Mouse (Mus musculus): ENCODE measurements around the gene Atp6ap2. TPM values are rescaled to one million over a fixed set of nuclear protein-coding genes. Genes with fewer than 3 reads are reported as not detected.
"Not testable (repeated sequence)": the region's sequence is repeated elsewhere in the genome, so short reads cannot be mapped to it uniquely, and the experiment has no call there.

Gene Atp6ap2
- polyA plus RNA-seq, 1 experiment from 2014 or later, result 54.5 TPM

DNA sequence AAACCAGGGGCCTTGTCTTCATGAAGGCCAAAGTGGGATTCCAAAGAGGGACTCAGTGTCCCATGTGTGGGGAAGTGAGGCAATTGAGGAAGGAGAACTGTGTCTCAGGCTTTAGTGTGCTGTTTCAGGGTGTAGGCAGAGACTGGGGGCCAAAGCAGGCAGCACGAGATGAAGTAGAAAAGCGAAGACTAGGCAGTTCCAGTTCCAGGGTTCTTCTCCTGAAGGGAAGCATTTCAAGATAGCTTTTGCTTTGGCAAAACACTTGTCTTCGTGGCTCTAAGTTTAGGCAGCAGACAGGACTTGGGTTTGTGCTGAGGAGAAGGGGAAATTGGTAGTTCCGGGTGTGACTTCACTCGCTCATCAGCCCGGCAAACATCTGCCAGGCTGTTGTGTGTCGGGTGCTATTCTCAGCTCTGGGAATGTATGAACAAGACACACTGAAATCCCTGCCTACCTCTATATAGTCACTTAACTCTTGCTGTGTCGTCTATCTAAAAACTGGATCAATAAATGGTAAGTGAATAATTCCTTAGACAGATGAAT is 3.9 kb downstream of the Atp6ap2 start:
- Histone ChIP-seq H3K4me1 (ENCODE audit: control insufficient read depth, insufficient read depth, low read length) (no peaks in the 10 kb centered on the region), H3K36me3 (ENCODE audit: control insufficient read depth, insufficient read depth, low read length) (no peaks in the 10 kb centered on the region), H3K9ac (ENCODE audit: low read length) (no peak overlapping the region), H3K9me3 (ENCODE audit: control insufficient read depth, low read length) (no peaks in the 10 kb centered on the region), H3K27ac (replicated peaks; ENCODE audit: low read depth, low read length) (no peak overlapping the region), H3K4me2 (ENCODE audit: low read depth, severe bottlenecking) (no peak overlapping the region), H3K4me3 (ENCODE audit: low read depth, low read length) (no peak overlapping the region), H3K27me3 (ENCODE audit: control insufficient read depth, insufficient read depth, low read length) (no peaks in the 10 kb centered on the region)
- ATAC-seq (ENCODE audit: insufficient number of reproducible peaks, low FRiP score, low TSS enrichment, low read depth), result no peak
- no peak for DNase-seq (ENCODE audit: low spot score)
- WGBS, result 88% methylated on average over 8 of the region's 8 CpGs

GRCm38 (mm10) chrX:12592011-12592410 is 4.4 kb downstream of the Atp6ap2 start:
- H3K9ac ChIP-seq (ENCODE audit: low read length), result no peak overlapping the region
- no peak overlapping the region for H3K27ac ChIP-seq (replicated peaks; ENCODE audit: low read depth, low read length)
- no peaks in the 10 kb centered on the region for H3K4me1 ChIP-seq (ENCODE audit: control insufficient read depth, insufficient read depth, low read length)
- DNase-seq (ENCODE audit: low spot score), result no peak
- 87% methylated on average over 5 of the region's 5 CpGs for WGBS
- H3K9me3 ChIP-seq (ENCODE audit: control insufficient read depth, low read length), result no peaks in the 10 kb centered on the region
- H3K36me3 ChIP-seq (ENCODE audit: control insufficient read depth, insufficient read depth, low read length), result no peaks in the 10 kb centered on the region
- no peak overlapping the region for H3K4me2 ChIP-seq (ENCODE audit: low read depth, severe bottlenecking)
- no peaks in the 10 kb centered on the region for H3K27me3 ChIP-seq (ENCODE audit: control insufficient read depth, insufficient read depth, low read length)
- H3K4me3 ChIP-seq (ENCODE audit: low read depth, low read length), result no peak overlapping the region
- ATAC-seq (ENCODE audit: insufficient number of reproducible peaks, low FRiP score, low TSS enrichment, low read depth), result no peak

- H3K9ac ChIP-seq (ENCODE audit: low read length), result no peak overlapping the region
- no peak overlapping the region for H3K4me2 ChIP-seq (ENCODE audit: low read depth, severe bottlenecking)
- H3K27me3 ChIP-seq (ENCODE audit: control insufficient read depth, insufficient read depth, low read length), result no peaks in the 10 kb centered on the region
- H3K9me3 ChIP-seq (ENCODE audit: control insufficient read depth, low read length), result no peaks in the 10 kb centered on the region
- no peak for ATAC-seq (ENCODE audit: insufficient number of reproducible peaks, low FRiP score, low TSS enrichment, low read depth)
- no peak for DNase-seq (ENCODE audit: low spot score)
- H3K4me1 ChIP-seq (ENCODE audit: control insufficient read depth, insufficient read depth, low read length), result no peaks in the 10 kb centered on the region
- no peak overlapping the region for H3K4me3 ChIP-seq (ENCODE audit: low read depth, low read length)
- no peaks in the 10 kb centered on the region for H3K36me3 ChIP-seq (ENCODE audit: control insufficient read depth, insufficient read depth, low read length)
- H3K27ac ChIP-seq (replicated peaks; ENCODE audit: low read depth, low read length), result no peak overlapping the region
- WGBS, result 62% methylated on average over 5 of the region's 5 CpGs
Measured at GRCm38 (mm10) chrX:12593824-12594223, 6.2 kb downstream of the Atp6ap2 start.

DNA sequence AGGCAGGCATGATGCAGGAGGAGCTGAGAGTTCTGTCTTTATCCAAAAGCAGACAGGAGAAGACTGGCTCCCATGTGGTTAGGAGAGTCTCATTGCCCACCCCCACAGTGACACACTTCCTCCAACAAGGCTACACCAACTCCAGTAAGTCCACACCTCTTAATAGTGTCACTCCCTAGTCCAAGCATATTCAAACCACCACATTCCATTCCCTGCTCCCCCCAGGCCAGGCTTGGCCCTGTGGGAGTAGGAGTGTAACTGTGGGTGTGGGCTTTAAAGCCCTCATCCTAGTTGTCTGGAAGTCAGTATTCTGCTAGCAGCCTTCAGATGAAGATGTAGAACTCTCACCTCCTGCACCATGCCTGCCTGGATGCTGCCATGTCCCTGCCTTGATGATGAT is 22.9 kb downstream of the Atp6ap2 start:
- not testable (repeated sequence) for DNase-seq (ENCODE audit: low spot score); H3K27me3 ChIP-seq (ENCODE audit: control insufficient read depth, insufficient read depth, low read length); H3K9me3 ChIP-seq (ENCODE audit: control insufficient read depth, low read length); H3K9ac ChIP-seq (ENCODE audit: low read length); H3K4me3 ChIP-seq (ENCODE audit: low read depth, low read length); ATAC-seq (ENCODE audit: insufficient number of reproducible peaks, low FRiP score, low TSS enrichment, low read depth); H3K4me1 ChIP-seq (ENCODE audit: control insufficient read depth, insufficient read depth, low read length); H3K27ac ChIP-seq (replicated peaks; ENCODE audit: low read depth, low read length); H3K36me3 ChIP-seq (ENCODE audit: control insufficient read depth, insufficient read depth, low read length); H3K4me2 ChIP-seq (ENCODE audit: low read depth, severe bottlenecking)

DNA sequence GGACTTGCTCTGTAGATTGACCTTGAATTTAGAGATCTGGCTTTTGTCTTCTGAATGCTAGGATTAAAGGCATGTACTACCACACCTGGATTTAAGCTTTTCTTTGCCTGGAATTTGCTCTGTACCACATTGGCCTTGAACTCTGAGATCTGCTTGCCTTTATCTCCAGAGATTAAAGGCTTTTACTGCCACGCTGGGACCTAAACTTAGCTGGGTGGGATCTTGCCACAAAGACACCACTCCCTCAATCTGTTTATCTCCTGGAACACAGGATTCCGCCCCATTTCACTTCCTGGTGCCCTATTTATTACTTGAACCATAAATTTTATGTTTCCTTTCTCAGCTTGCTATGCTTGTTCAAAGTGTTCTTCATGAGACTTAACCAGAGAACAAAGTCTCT is 23.6 kb downstream of the Atp6ap2 start:
- H3K4me3 ChIP-seq (ENCODE audit: low read depth, low read length), result no peak overlapping the region
- 51% methylated on average over 2 of the region's 2 CpGs for WGBS
- no peaks in the 10 kb centered on the region for H3K27me3 ChIP-seq (ENCODE audit: control insufficient read depth, insufficient read depth, low read length)
- H3K4me1 ChIP-seq (ENCODE audit: control insufficient read depth, insufficient read depth, low read length), result no peaks in the 10 kb centered on the region
- H3K36me3 ChIP-seq (ENCODE audit: control insufficient read depth, insufficient read depth, low read length), result peaks cover 2% of the 10 kb centered on the region; the same call in 1 of the 2 replicates
- H3K4me2 ChIP-seq (ENCODE audit: low read depth, severe bottlenecking), result no peak overlapping the region
- H3K27ac ChIP-seq (replicated peaks; ENCODE audit: low read depth, low read length), result no peak overlapping the region
- DNase-seq (ENCODE audit: low spot score) (no peak), ATAC-seq (ENCODE audit: insufficient number of reproducible peaks, low FRiP score, low TSS enrichment, low read depth) (no peak)
- no peaks in the 10 kb centered on the region for H3K9me3 ChIP-seq (ENCODE audit: control insufficient read depth, low read length)
- H3K9ac ChIP-seq (ENCODE audit: low read length), result no peak overlapping the region

- H3K36me3 ChIP-seq (ENCODE audit: control insufficient read depth, insufficient read depth, low read length); H3K9me3 ChIP-seq (ENCODE audit: control insufficient read depth, low read length): not testable (repeated sequence)
- WGBS, result 82% methylated on average over 1 of the region's 1 CpGs
Measured at GRCm38 (mm10) chrX:12612360-12612759, 24.8 kb downstream of the Atp6ap2 start.

DNA sequence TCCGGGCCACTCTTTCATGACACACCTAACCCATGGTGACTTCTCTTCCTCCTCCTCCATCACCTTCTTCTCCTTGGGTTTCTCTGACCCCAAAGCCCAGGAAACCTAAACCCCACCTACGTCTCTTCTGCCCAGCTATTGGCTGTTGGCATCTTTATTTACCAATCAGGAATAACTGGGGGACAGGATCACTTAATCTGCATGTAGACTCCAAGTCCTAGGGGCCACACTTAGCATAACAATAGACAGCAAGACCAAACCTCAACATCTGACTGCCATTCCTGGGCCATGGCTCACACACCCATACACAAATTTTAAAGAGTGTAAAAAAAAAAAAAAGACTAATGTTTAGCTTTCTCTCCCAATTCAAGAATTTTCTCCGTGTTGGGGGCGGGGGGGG is 37.5 kb downstream of the Atp6ap2 start:
- H3K4me3 ChIP-seq (ENCODE audit: low read depth, low read length), result no peak overlapping the region
- H3K27ac ChIP-seq (replicated peaks; ENCODE audit: low read depth, low read length), result no peak overlapping the region
- DNase-seq (ENCODE audit: low spot score) (no peak), ATAC-seq (ENCODE audit: insufficient number of reproducible peaks, low FRiP score, low TSS enrichment, low read depth) (no peak)
- no peaks in the 10 kb centered on the region for H3K4me1 ChIP-seq (ENCODE audit: control insufficient read depth, insufficient read depth, low read length)
- H3K4me2 ChIP-seq (ENCODE audit: low read depth, severe bottlenecking), result no peak overlapping the region
- H3K27me3 ChIP-seq (ENCODE audit: control insufficient read depth, insufficient read depth, low read length), result no peaks in the 10 kb centered on the region
- no peak overlapping the region for H3K9ac ChIP-seq (ENCODE audit: low read length)
- H3K9me3 ChIP-seq (ENCODE audit: control insufficient read depth, low read length), result no peaks in the 10 kb centered on the region
- 66% methylated on average over 4 of the region's 4 CpGs for WGBS
- H3K36me3 ChIP-seq (ENCODE audit: control insufficient read depth, insufficient read depth, low read length), result no peaks in the 10 kb centered on the region

More at GRCm38 (mm10) chrX:12612360-12612759, 24.8 kb downstream of the Atp6ap2 start:
- not testable (repeated sequence) for H3K4me1 ChIP-seq (ENCODE audit: control insufficient read depth, insufficient read depth, low read length); H3K27ac ChIP-seq (replicated peaks; ENCODE audit: low read depth, low read length); DNase-seq (ENCODE audit: low spot score); H3K27me3 ChIP-seq (ENCODE audit: control insufficient read depth, insufficient read depth, low read length); H3K4me3 ChIP-seq (ENCODE audit: low read depth, low read length); H3K9ac ChIP-seq (ENCODE audit: low read length); ATAC-seq (ENCODE audit: insufficient number of reproducible peaks, low FRiP score, low TSS enrichment, low read depth); H3K4me2 ChIP-seq (ENCODE audit: low read depth, severe bottlenecking)

GRCm38 (mm10) chrX:12644976-12645375 is 57.4 kb downstream of the Atp6ap2 start:
- ATAC-seq (ENCODE audit: insufficient number of reproducible peaks, low FRiP score, low TSS enrichment, low read depth), result no peak
- H3K36me3 ChIP-seq (ENCODE audit: control insufficient read depth, insufficient read depth, low read length), result no peaks in the 10 kb centered on the region
- H3K4me2 ChIP-seq (ENCODE audit: low read depth, severe bottlenecking), result no peak overlapping the region
- no peak overlapping the region for H3K4me3 ChIP-seq (ENCODE audit: low read depth, low read length)
- no peak for DNase-seq (ENCODE audit: low spot score)
- no peaks in the 10 kb centered on the region for H3K4me1 ChIP-seq (ENCODE audit: control insufficient read depth, insufficient read depth, low read length)
- no peak overlapping the region for H3K27ac ChIP-seq (replicated peaks; ENCODE audit: low read depth, low read length)
- no peaks in the 10 kb centered on the region for H3K27me3 ChIP-seq (ENCODE audit: control insufficient read depth, insufficient read depth, low read length)
- no peak overlapping the region for H3K9ac ChIP-seq (ENCODE audit: low read length)
- WGBS, result 75% methylated on average over 2 of the region's 2 CpGs
- no peaks in the 10 kb centered on the region for H3K9me3 ChIP-seq (ENCODE audit: control insufficient read depth, low read length)
